Mouse (Mus musculus): ENCODE data around the gene Olfr1341. TPM values are rescaled to one million over a fixed set of nuclear protein-coding genes. Genes with fewer than 3 reads are reported as not detected.

Gene Olfr1341
- not detected for polyA plus RNA-seq (2012; fragmentation: generic; extraction: Trizol)
- long read RNA-seq, experiment 1, result 0 reads
- long read RNA-seq, experiment 2, result 0 reads

DNA sequence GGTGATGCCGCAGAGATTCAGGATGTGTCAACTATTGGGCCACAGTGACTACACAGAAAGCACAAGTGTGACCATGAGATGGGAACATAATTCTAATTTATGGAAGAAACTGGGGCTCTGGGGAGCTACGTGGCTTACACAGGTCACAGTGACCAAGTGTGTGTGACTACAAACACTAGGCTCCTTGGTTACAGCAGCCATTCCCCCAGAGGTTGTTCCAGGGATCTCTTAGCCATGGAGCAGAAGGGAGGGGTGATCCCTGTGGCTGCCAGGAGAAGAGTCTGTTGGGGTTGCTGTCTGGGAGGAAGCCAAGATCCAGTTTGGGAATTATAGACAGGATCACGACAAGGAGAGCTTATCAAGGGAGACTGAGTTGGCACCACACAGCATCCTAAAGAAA is at the start of gene Olfr1341:
Gene Olfr1341, plus strand, starts transcription at position 301 of the 400 bp plus-strand sequence.
- TF ChIP-seq CTCF (IDR thresholded peaks at IDR 0.05; ENCODE audit: control insufficient read depth, insufficient read depth, insufficient read length) (no peak), USF1 (IDR thresholded peaks at IDR 0.05; ENCODE audit: low read depth) (no peak), MAX (IDR thresholded peaks at IDR 0.05) (no peak)
- H3K36me3 ChIP-seq (ENCODE audit: control insufficient read depth, insufficient read depth), result no peaks in the 10 kb centered on the region
- H3K79me3 ChIP-seq (ENCODE audit: low read depth), result no peaks in the 10 kb centered on the region
- no peak within 1 kb of the TSS for H3K4me3 ChIP-seq (ENCODE audit: insufficient read depth, poor library complexity, severe bottlenecking)
- no peaks in the 10 kb centered on the region for H3K27me3 ChIP-seq (ENCODE audit: control insufficient read depth, insufficient read depth, insufficient read length)
- no peak within 1 kb of the TSS for H3ac ChIP-seq (ENCODE audit: control insufficient read depth, insufficient read length, low read depth)
- H3K79me2 ChIP-seq (ENCODE audit: control insufficient read depth, insufficient read depth), result no peaks in the 10 kb centered on the region

DNA sequence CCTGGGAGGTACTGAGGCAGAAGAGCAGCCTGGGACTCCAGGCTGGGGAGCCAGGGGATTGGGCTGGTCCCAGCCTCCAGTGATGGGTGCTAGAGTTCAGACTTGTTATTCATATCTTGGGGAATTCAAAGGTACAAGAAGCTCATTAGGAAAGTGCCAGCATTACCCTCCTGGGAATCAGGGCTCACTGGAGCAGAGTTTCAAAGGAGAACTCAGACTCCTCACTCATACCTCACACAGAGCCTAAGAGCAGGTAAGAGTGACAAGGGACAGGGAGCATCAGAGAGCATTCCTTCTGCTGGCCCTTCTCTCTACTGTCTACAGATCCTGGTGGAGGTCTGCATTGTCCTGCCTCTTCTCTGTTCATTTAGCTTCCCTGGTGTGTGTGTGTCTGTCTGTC is 44.7 kb upstream of the Olfr1341 start, which contains the start of gene Olfr62:
Gene Olfr62, plus strand, starts transcription at position 301 of the 400 bp plus-strand sequence.
- no peaks in the 10 kb centered on the region for H3K79me2 ChIP-seq (ENCODE audit: control insufficient read depth, insufficient read depth)
- H3K36me3 ChIP-seq (ENCODE audit: control insufficient read depth, insufficient read depth), result no peaks in the 10 kb centered on the region
- TF ChIP-seq MAX (IDR thresholded peaks at IDR 0.05) (no peak), MYOG (IDR thresholded peaks at IDR 0.05; ENCODE audit: control insufficient read depth, extremely low read depth, insufficient read length) (no peak)
- H3K4me3 ChIP-seq (ENCODE audit: insufficient read depth, poor library complexity, severe bottlenecking), result no peak within 1 kb of the TSS
- H3ac ChIP-seq (ENCODE audit: control insufficient read depth, insufficient read length, low read depth), result no peak within 1 kb of the TSS
- H3K79me3 ChIP-seq (ENCODE audit: low read depth), result no peaks in the 10 kb centered on the region
- H3K27me3 ChIP-seq (ENCODE audit: control insufficient read depth, insufficient read depth, insufficient read length), result peaks cover 15% of the 10 kb centered on the region

DNA sequence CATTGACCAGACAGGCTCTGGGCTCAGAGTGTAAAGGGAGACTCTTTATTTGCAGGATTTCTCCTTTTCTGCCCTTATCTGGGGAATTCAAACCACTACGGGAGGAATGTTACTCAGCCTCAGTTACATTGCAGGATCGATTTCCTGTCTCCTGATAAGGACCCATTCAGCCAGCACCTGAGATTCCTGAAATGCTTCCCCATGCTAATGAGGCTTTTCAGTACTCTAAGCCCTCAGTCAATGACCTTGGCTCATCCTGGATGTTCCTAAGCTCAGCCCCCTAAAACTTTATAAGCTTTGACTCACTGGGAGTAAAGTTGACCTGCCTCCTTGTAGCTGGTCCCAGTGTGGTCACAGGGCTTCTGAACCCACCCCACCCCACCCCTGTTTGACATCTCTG is 16.2 kb upstream of the Olfr1341 start:
- no peak overlapping the region for H3K4me3 ChIP-seq (ENCODE audit: insufficient read depth, poor library complexity, severe bottlenecking)
- no peaks in the 10 kb centered on the region for H3K36me3 ChIP-seq (ENCODE audit: control insufficient read depth, insufficient read depth)
- H3K27me3 ChIP-seq (ENCODE audit: control insufficient read depth, insufficient read depth, insufficient read length), result peaks cover 10% of the 10 kb centered on the region
- TF ChIP-seq CEBPB (IDR thresholded peaks at IDR 0.05; ENCODE audit: low read depth), result no peak
- TF ChIP-seq MAX (IDR thresholded peaks at IDR 0.05), result no peak
- no peak for TF ChIP-seq MYOD1 (IDR thresholded peaks at IDR 0.05; ENCODE audit: control insufficient read depth, insufficient read length, low read depth)
- TF ChIP-seq MYOG (IDR thresholded peaks at IDR 0.05; ENCODE audit: control insufficient read depth, extremely low read depth, insufficient read length), result no peak
- no peak for TF ChIP-seq USF1 (IDR thresholded peaks at IDR 0.05; ENCODE audit: low read depth)
- TF ChIP-seq FOSL1 (IDR thresholded peaks at IDR 0.05; ENCODE audit: insufficient read depth, low read length, poor library complexity, severe bottlenecking), result no peak
- no peak for TF ChIP-seq CTCF (IDR thresholded peaks at IDR 0.05; ENCODE audit: control insufficient read depth, insufficient read depth, insufficient read length)
- no peaks in the 10 kb centered on the region for H3K79me3 ChIP-seq (ENCODE audit: low read depth)
- H3ac ChIP-seq (ENCODE audit: control insufficient read depth, insufficient read length, low read depth), result no peak overlapping the region
- H3K79me2 ChIP-seq (ENCODE audit: control insufficient read depth, insufficient read depth), result no peaks in the 10 kb centered on the region

DNA sequence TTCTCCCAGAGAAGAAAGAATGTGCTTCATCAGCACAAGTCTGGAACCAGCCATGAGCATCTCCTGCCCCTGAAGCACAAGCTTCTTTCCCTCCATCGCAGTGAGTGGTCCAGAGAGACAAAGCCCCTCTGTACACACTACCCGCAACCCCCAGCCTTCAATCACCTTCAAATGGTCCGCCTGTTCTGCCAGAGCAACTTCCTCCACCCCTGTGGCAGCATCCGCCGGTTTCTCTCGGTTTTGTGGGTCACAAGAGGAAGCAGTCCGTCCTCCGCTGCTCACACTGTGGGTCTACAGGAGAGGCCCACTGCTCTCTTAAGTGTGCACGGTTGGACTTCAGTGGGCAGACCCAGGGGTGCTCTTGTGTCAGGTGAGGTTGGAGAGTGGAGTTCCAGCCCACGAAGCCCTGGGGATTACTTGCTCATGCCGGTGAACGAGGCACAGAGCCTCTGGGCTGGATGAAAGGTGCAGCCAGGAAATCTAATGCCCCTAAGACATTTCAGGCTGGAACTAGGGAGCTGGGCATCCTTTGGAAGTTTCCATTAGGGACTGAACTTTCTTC is 10.8 kb upstream of the Olfr1341 start, which contains the start of gene Olfr1342:
Gene Olfr1342, minus strand, starts transcription at position 345 of the 562 bp plus-strand sequence.
- Histone ChIP-seq H3K79me3 (ENCODE audit: low read depth) (no peaks in the 10 kb centered on the region), H3K79me2 (ENCODE audit: control insufficient read depth, insufficient read depth) (no peaks in the 10 kb centered on the region), H3K4me3 (ENCODE audit: insufficient read depth, poor library complexity, severe bottlenecking) (no peak within 1 kb of the TSS), H3ac (ENCODE audit: control insufficient read depth, insufficient read length, low read depth) (no peak within 1 kb of the TSS), H3K36me3 (ENCODE audit: control insufficient read depth, insufficient read depth) (no peaks in the 10 kb centered on the region), H3K27me3 (ENCODE audit: control insufficient read depth, insufficient read depth, insufficient read length) (peaks cover 20% of the 10 kb centered on the region)
- TF ChIP-seq FOSL1 (IDR thresholded peaks at IDR 0.05; ENCODE audit: insufficient read depth, low read length, poor library complexity, severe bottlenecking) (no peak), MAX (IDR thresholded peaks at IDR 0.05) (no peak), MYOD1 (IDR thresholded peaks at IDR 0.05; ENCODE audit: control insufficient read depth, insufficient read length, low read depth) (no peak), USF1 (IDR thresholded peaks at IDR 0.05; ENCODE audit: low read depth) (no peak), MYOG (IDR thresholded peaks at IDR 0.05; ENCODE audit: control insufficient read depth, extremely low read depth, insufficient read length) (no peak), CEBPB (IDR thresholded peaks at IDR 0.05; ENCODE audit: low read depth) (no peak), CTCF (IDR thresholded peaks at IDR 0.05; ENCODE audit: control insufficient read depth, insufficient read depth, insufficient read length) (no peak)

DNA sequence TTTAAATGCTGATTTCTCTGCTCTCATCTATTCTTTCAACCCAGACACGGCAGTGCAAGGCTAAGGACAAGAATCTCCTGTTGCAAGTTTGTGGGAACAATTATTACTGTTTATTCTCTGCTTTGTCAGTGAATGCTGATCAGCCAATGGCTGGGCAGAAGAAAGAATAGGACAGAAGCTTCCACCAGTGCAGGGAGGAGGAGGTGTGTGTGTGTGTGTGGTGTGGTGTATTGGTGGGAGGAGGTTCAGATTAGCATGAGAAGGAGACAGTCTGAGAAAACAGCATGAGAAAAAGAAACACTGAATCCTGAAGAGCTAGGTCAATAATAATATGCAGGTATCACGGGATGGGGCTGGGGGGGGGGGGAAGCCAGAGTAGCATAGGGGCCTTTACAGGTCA is 9.5 kb upstream of the Olfr1341 start:
- Histone ChIP-seq H3K27me3 (ENCODE audit: control insufficient read depth, insufficient read depth, insufficient read length) (peaks cover 20% of the 10 kb centered on the region), H3K4me3 (ENCODE audit: insufficient read depth, poor library complexity, severe bottlenecking) (no peak overlapping the region), H3K36me3 (ENCODE audit: control insufficient read depth, insufficient read depth) (no peaks in the 10 kb centered on the region), H3ac (ENCODE audit: control insufficient read depth, insufficient read length, low read depth) (no peak overlapping the region), H3K79me3 (ENCODE audit: low read depth) (no peaks in the 10 kb centered on the region), H3K79me2 (ENCODE audit: control insufficient read depth, insufficient read depth) (no peaks in the 10 kb centered on the region)
- TF ChIP-seq MYOD1 (IDR thresholded peaks at IDR 0.05; ENCODE audit: control insufficient read depth, insufficient read length, low read depth), result no peak
- no peak for TF ChIP-seq CTCF (IDR thresholded peaks at IDR 0.05; ENCODE audit: control insufficient read depth, insufficient read depth, insufficient read length)
- no peak for TF ChIP-seq MAX (IDR thresholded peaks at IDR 0.05)
- no peak for TF ChIP-seq USF1 (IDR thresholded peaks at IDR 0.05; ENCODE audit: low read depth)
- no peak for TF ChIP-seq MYOG (IDR thresholded peaks at IDR 0.05; ENCODE audit: control insufficient read depth, extremely low read depth, insufficient read length)
- no peak for TF ChIP-seq CEBPB (IDR thresholded peaks at IDR 0.05; ENCODE audit: low read depth)
- TF ChIP-seq FOSL1 (IDR thresholded peaks at IDR 0.05; ENCODE audit: insufficient read depth, low read length, poor library complexity, severe bottlenecking), result no peak

DNA sequence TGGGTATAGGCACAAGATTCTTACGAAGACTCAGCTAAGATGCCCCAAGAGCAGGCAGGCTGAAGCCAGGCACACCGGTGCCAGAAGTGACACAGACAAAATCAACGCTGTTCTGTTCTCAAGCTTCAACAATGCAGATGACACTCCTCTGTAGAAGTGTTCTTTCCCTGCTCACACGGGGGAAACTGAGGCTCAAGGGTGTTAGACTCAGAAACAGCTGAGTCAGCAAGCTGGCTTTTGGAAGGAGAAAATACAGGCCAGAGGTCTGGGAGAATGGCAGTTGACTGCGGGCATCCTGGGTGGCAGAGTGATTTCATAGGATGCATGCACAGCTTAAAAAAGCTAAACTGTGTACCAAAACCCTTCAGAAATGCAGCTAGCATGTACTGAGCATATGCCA is 4.8 kb downstream of the Olfr1341 start:
- Histone ChIP-seq H3K4me3 (ENCODE audit: insufficient read depth, poor library complexity, severe bottlenecking) (no peak overlapping the region), H3K79me2 (ENCODE audit: control insufficient read depth, insufficient read depth) (no peaks in the 10 kb centered on the region), H3ac (ENCODE audit: control insufficient read depth, insufficient read length, low read depth) (no peak overlapping the region), H3K79me3 (ENCODE audit: low read depth) (no peaks in the 10 kb centered on the region), H3K36me3 (ENCODE audit: control insufficient read depth, insufficient read depth) (no peaks in the 10 kb centered on the region), H3K27me3 (ENCODE audit: control insufficient read depth, insufficient read depth, insufficient read length) (no peaks in the 10 kb centered on the region)
- TF ChIP-seq MYOD1 (IDR thresholded peaks at IDR 0.05; ENCODE audit: control insufficient read depth, insufficient read length, low read depth) (no peak), FOSL1 (IDR thresholded peaks at IDR 0.05; ENCODE audit: insufficient read depth, low read length, poor library complexity, severe bottlenecking) (no peak), MAX (IDR thresholded peaks at IDR 0.05) (no peak), USF1 (IDR thresholded peaks at IDR 0.05; ENCODE audit: low read depth) (no peak), CTCF (IDR thresholded peaks at IDR 0.05; ENCODE audit: control insufficient read depth, insufficient read depth, insufficient read length) (no peak), MYOG (IDR thresholded peaks at IDR 0.05; ENCODE audit: control insufficient read depth, extremely low read depth, insufficient read length) (no peak), CEBPB (IDR thresholded peaks at IDR 0.05; ENCODE audit: low read depth) (no peak)
